In genomic region chr5:137029643-137030415, GRCm38 (mm10) we compare ENCODE assay signal across 8 mouse cellular contexts. TPM values are rescaled to one million over a fixed set of nuclear protein-coding genes. Genes with fewer than 3 reads are reported as not detected.
A peak's percentile ranks its signal among the peaks of the same experiment; 100 is the strongest.
DNase-seq lines count a peak whose midpoint lies in the region; ATAC-seq and TF ChIP-seq lines count a peak whose summit lies in the region.

No protein-coding gene starts in this region.

- TF ChIP-seq CTCF in ES-Bruce4 (IDR thresholded peaks at IDR 0.05; ENCODE audit: low read depth, low read length): no peak
- no peak for TF ChIP-seq CTCF in heart, postnatal 0 days (IDR thresholded peaks at IDR 0.05; ENCODE audit: low read depth)
- TF ChIP-seq CTCF in liver, embryonic 14.5 days (IDR thresholded peaks at IDR 0.05; ENCODE audit: low read depth): no peak

- no peak for TF ChIP-seq POLR2A in ES-Bruce4 (IDR thresholded peaks at IDR 0.05; ENCODE audit: insufficient read depth, low read length)

- H3K9ac ChIP-seq in ES-Bruce4 (ENCODE audit: low read depth, poor library complexity, severe bottlenecking): peak overlapping the region; percentile 29
- H3K9ac ChIP-seq in forebrain, embryonic 12.5 days: peak overlapping the region; percentile 44; the same call in 1 of the 2 replicates
- no peak overlapping the region for H3K9ac ChIP-seq in heart, postnatal 0 days (replicated peaks; ENCODE audit: low read depth, low read length)
- no peak overlapping the region for H3K9ac ChIP-seq in liver, embryonic 14.5 days (replicated peaks)
- H3K9ac ChIP-seq in stomach, embryonic 15.5 days: no peak overlapping the region

- peak overlapping the region; percentile 70 for H3K4me3 ChIP-seq in ES-Bruce4 (ENCODE audit: low read depth, low read length)
- H3K4me3 ChIP-seq in forebrain, embryonic 12.5 days (replicated peaks): peak overlapping the region; percentile 49
- peak overlapping the region; percentile 18 for H3K4me3 ChIP-seq in heart, postnatal 0 days (ENCODE audit: low read depth, low read length)
- H3K4me3 ChIP-seq in liver, embryonic 14.5 days (ENCODE audit: insufficient read depth in 1 of 2, low read depth in 2 of 2, low read length in 2 of 2): peak overlapping the region in 1 of 2 experiments; percentile 36; a peak in 2 of 4 replicates
- peak overlapping the region; percentile 47 for H3K4me3 ChIP-seq in stomach, embryonic 15.5 days (replicated peaks)

- no peaks in the 10 kb centered on the region for H3K4me1 ChIP-seq in ES-Bruce4 (ENCODE audit: control insufficient read depth, insufficient read depth, low read length)
- peaks cover 41% of the 10 kb centered on the region for H3K4me1 ChIP-seq in forebrain, embryonic 12.5 days
- H3K4me1 ChIP-seq in heart, postnatal 0 days (ENCODE audit: control insufficient read depth, insufficient read depth): peaks cover 30% of the 10 kb centered on the region
- H3K4me1 ChIP-seq in liver, embryonic 14.5 days (replicated peaks; ENCODE audit: control insufficient read depth in 2 of 2, insufficient read depth in 2 of 2, low read length in 1 of 2): peaks cover 7 to 12% of the 10 kb centered on the region in 2 experiments
- peaks cover 40% of the 10 kb centered on the region for H3K4me1 ChIP-seq in stomach, embryonic 15.5 days

- peak; percentile 46; the same call in 1 of the 2 replicates for TF ChIP-seq EP300 in ES-Bruce4 (IDR thresholded peaks at IDR 0.05; ENCODE audit: insufficient read depth, low read depth, low read length)
- no peak for TF ChIP-seq EP300 in heart, postnatal 0 days (IDR thresholded peaks at IDR 0.05; ENCODE audit: low read depth)
- no peak for TF ChIP-seq EP300 in liver, embryonic 14.5 days (IDR thresholded peaks at IDR 0.05; ENCODE audit: low read depth)

- H3K4me2 ChIP-seq in forebrain, embryonic 12.5 days: peak overlapping the region; percentile 98
- peak overlapping the region; percentile 49 for H3K4me2 ChIP-seq in heart, postnatal 0 days (ENCODE audit: low read depth, low read length)
- peak overlapping the region; percentile 66 for H3K4me2 ChIP-seq in liver, embryonic 14.5 days (ENCODE audit: low read depth)
- peak overlapping the region; percentile 67 for H3K4me2 ChIP-seq in stomach, embryonic 15.5 days

- DNase-seq in c-Kit-positive CD71-positive TER-119-positive erythroid progenitor cells, embryonic 14.5 days (ENCODE audit: low spot score): peak; percentile 93
- peak; percentile 93 for DNase-seq in heart, postnatal 0 days (ENCODE audit: low spot score)
- peak; percentile 97 to 98 for DNase-seq in kidney, postnatal 36 days
- peak; percentile 85 to 86 (median 86) for DNase-seq in liver, embryonic 14.5 days (ENCODE audit: low read depth in 3 of 3, low spot score in 3 of 3)
- peak; percentile 99 for DNase-seq in neural tube, embryonic 10.5 days (ENCODE audit: extremely low spot score, low spot score)

- H3K9me3 ChIP-seq in ES-Bruce4 (replicated peaks; ENCODE audit: control insufficient read depth, insufficient read depth, low read length, poor library complexity, severe bottlenecking): no peaks in the 10 kb centered on the region
- H3K9me3 ChIP-seq in forebrain, embryonic 12.5 days: no peaks in the 10 kb centered on the region
- H3K9me3 ChIP-seq in heart, postnatal 0 days (replicated peaks; ENCODE audit: control insufficient read depth, low read length): no peaks in the 10 kb centered on the region
- H3K9me3 ChIP-seq in liver, embryonic 14.5 days (ENCODE audit: control insufficient read depth, low read length): no peaks in the 10 kb centered on the region
- no peaks in the 10 kb centered on the region for H3K9me3 ChIP-seq in stomach, embryonic 15.5 days

- under 1% methylated on average over 52 of the region's 52 CpGs for WGBS in forebrain, embryonic 12.5 days
- 2% methylated on average over 52 of the region's 52 CpGs for WGBS in heart, postnatal 0 days
- WGBS in liver, embryonic 14.5 days (ENCODE audit: insufficient replicate concordance): under 1% methylated on average over 52 of the region's 52 CpGs
- WGBS in stomach, embryonic 15.5 days: under 1% methylated on average over 52 of the region's 52 CpGs

- peak overlapping the region; percentile 17; the same call in 1 of the 2 replicates for H3K27ac ChIP-seq in ES-Bruce4 (ENCODE audit: insufficient read depth, low read length)
- no peak overlapping the region for H3K27ac ChIP-seq in forebrain, embryonic 12.5 days
- no peak overlapping the region for H3K27ac ChIP-seq in heart, postnatal 0 days (ENCODE audit: low read depth)
- no peak overlapping the region for H3K27ac ChIP-seq in liver, embryonic 14.5 days
- H3K27ac ChIP-seq in stomach, embryonic 15.5 days: no peak overlapping the region

- peak; percentile 85 for ATAC-seq in forebrain, embryonic 12.5 days (ENCODE audit: low FRiP score)
- peak; percentile 83 for ATAC-seq in heart, postnatal 0 days (ENCODE audit: insufficient read depth, low read depth)
- ATAC-seq in liver, embryonic 14.5 days (ENCODE audit: insufficient read depth): peak; percentile 53
- peak; percentile 59 for ATAC-seq in stomach, embryonic 15.5 days (ENCODE audit: insufficient read depth, low FRiP score, low read depth)

- no peaks in the 10 kb centered on the region for H3K36me3 ChIP-seq in ES-Bruce4 (ENCODE audit: control insufficient read depth, insufficient read depth, low read length, poor library complexity, severe bottlenecking)
- no peaks in the 10 kb centered on the region; the same call in 1 of the 2 replicates for H3K36me3 ChIP-seq in forebrain, embryonic 12.5 days (replicated peaks)
- H3K36me3 ChIP-seq in heart, postnatal 0 days (replicated peaks; ENCODE audit: control insufficient read depth, insufficient read depth, low read length): peaks cover under 1% of the 10 kb centered on the region; the same call in 1 of the 2 replicates
- no peaks in the 10 kb centered on the region for H3K36me3 ChIP-seq in liver, embryonic 14.5 days (replicated peaks; ENCODE audit: control insufficient read depth, insufficient read depth, low read depth)
- H3K36me3 ChIP-seq in stomach, embryonic 15.5 days: no peaks in the 10 kb centered on the region

- H3K27me3 ChIP-seq in ES-Bruce4 (ENCODE audit: control insufficient read depth, insufficient read depth, low read length, poor library complexity, severe bottlenecking): peaks cover 8% of the 10 kb centered on the region; the same call in 1 of the 2 replicates
- H3K27me3 ChIP-seq in forebrain, embryonic 12.5 days: peaks cover 92% of the 10 kb centered on the region
- peaks cover 72% of the 10 kb centered on the region for H3K27me3 ChIP-seq in heart, postnatal 0 days (ENCODE audit: control insufficient read depth, insufficient read depth, low read length)
- H3K27me3 ChIP-seq in liver, embryonic 14.5 days (ENCODE audit: control insufficient read depth, insufficient read depth, low read length): peaks cover 77% of the 10 kb centered on the region
- H3K27me3 ChIP-seq in stomach, embryonic 15.5 days (replicated peaks): peaks cover 73% of the 10 kb centered on the region

RNA-seq across cellular contexts. Expression of gene Vgf, which starts 3.6 kb away (rescaled TPM):
- 3.7 and 5.7 TPM in 2 replicates for polyA plus RNA-seq in ES-Bruce4 (2011; ENCODE audit: insufficient read depth, insufficient read length, low read depth, missing spikeins)
- polyA plus RNA-seq in forebrain, embryonic 12.5 days (2016; fragmentation: Nextera tagmentation; extraction: Ambion mirVana): 0.68 and 0.92 TPM in 2 replicates
- total RNA-seq in heart, postnatal 0 days (2014; rRNA removed; ENCODE audit: low replicate concordance): not detected in 2 replicates
- polyA plus RNA-seq in heart, postnatal 0 days (2015; fragmentation: Nextera tagmentation; extraction: Ambion mirVana): 0.05 TPM in 1 of 2 replicates, not detected in the other
- 0.04 TPM in 2 replicates for polyA plus RNA-seq in liver, embryonic 14.5 days (2012; rRNA removed)
- not detected in 2 replicates for polyA plus RNA-seq in liver, embryonic 14.5 days (2014; fragmentation: Nextera tagmentation; extraction: Ambion mirVana)
- 0.83 and 1.1 TPM in 2 replicates for polyA plus RNA-seq in stomach, embryonic 15.5 days (2015; fragmentation: Nextera tagmentation; extraction: Ambion mirVana)

RNA-seq across cellular contexts. Expression of gene Ap1s1, which starts 16.1 kb away (rescaled TPM):
- 68.6 and 78.9 TPM in 2 replicates for polyA plus RNA-seq in ES-Bruce4 (2011; ENCODE audit: insufficient read depth, insufficient read length, low read depth, missing spikeins)
- 209 and 221 TPM in 2 replicates for polyA plus RNA-seq in forebrain, embryonic 12.5 days (2016; fragmentation: Nextera tagmentation; extraction: Ambion mirVana)
- 45.0 and 94.4 TPM in 2 replicates for total RNA-seq in heart, postnatal 0 days (2014; rRNA removed; ENCODE audit: low replicate concordance)
- 93.0 and 96.5 TPM in 2 replicates for polyA plus RNA-seq in heart, postnatal 0 days (2015; fragmentation: Nextera tagmentation; extraction: Ambion mirVana)
- polyA plus RNA-seq in liver, embryonic 14.5 days (2012; rRNA removed): 45.8 and 58.6 TPM in 2 replicates
- polyA plus RNA-seq in liver, embryonic 14.5 days (2014; fragmentation: Nextera tagmentation; extraction: Ambion mirVana): 73.9 and 79.4 TPM in 2 replicates
- polyA plus RNA-seq in stomach, embryonic 15.5 days (2015; fragmentation: Nextera tagmentation; extraction: Ambion mirVana): 189 and 211 TPM in 2 replicates

RNA-seq across cellular contexts. Expression of gene Znhit1, which starts 42.0 kb away (rescaled TPM):
- polyA plus RNA-seq in ES-Bruce4 (2011; ENCODE audit: insufficient read depth, insufficient read length, low read depth, missing spikeins): 26.6 and 27.0 TPM in 2 replicates
- polyA plus RNA-seq in forebrain, embryonic 12.5 days (2016; fragmentation: Nextera tagmentation; extraction: Ambion mirVana): 97.9 and 102 TPM in 2 replicates
- 39.7 and 45.6 TPM in 2 replicates for total RNA-seq in heart, postnatal 0 days (2014; rRNA removed; ENCODE audit: low replicate concordance)
- polyA plus RNA-seq in heart, postnatal 0 days (2015; fragmentation: Nextera tagmentation; extraction: Ambion mirVana): 77.0 and 78.0 TPM in 2 replicates
- 25.4 and 29.3 TPM in 2 replicates for polyA plus RNA-seq in liver, embryonic 14.5 days (2012; rRNA removed)
- 46.2 and 51.2 TPM in 2 replicates for polyA plus RNA-seq in liver, embryonic 14.5 days (2014; fragmentation: Nextera tagmentation; extraction: Ambion mirVana)
- 90.6 and 94.3 TPM in 2 replicates for polyA plus RNA-seq in stomach, embryonic 15.5 days (2015; fragmentation: Nextera tagmentation; extraction: Ambion mirVana)

RNA-seq across cellular contexts. Expression of gene Serpine1, which starts 42.2 kb away (rescaled TPM):
- 32.8 and 33.4 TPM in 2 replicates for polyA plus RNA-seq in ES-Bruce4 (2011; ENCODE audit: insufficient read depth, insufficient read length, low read depth, missing spikeins)
- polyA plus RNA-seq in forebrain, embryonic 12.5 days (2016; fragmentation: Nextera tagmentation; extraction: Ambion mirVana): 0.11 and 0.35 TPM in 2 replicates
- total RNA-seq in heart, postnatal 0 days (2014; rRNA removed; ENCODE audit: low replicate concordance): 19.1 and 26.4 TPM in 2 replicates
- polyA plus RNA-seq in heart, postnatal 0 days (2015; fragmentation: Nextera tagmentation; extraction: Ambion mirVana): 0.93 and 1.2 TPM in 2 replicates
- polyA plus RNA-seq in liver, embryonic 14.5 days (2012; rRNA removed): 0.14 and 0.23 TPM in 2 replicates
- polyA plus RNA-seq in liver, embryonic 14.5 days (2014; fragmentation: Nextera tagmentation; extraction: Ambion mirVana): not detected in 2 replicates
- 0.12 and 0.35 TPM in 2 replicates for polyA plus RNA-seq in stomach, embryonic 15.5 days (2015; fragmentation: Nextera tagmentation; extraction: Ambion mirVana)

RNA-seq across cellular contexts. Expression of gene Plod3, which starts 43.0 kb away (rescaled TPM):
- 29.3 and 33.9 TPM in 2 replicates for polyA plus RNA-seq in ES-Bruce4 (2011; ENCODE audit: insufficient read depth, insufficient read length, low read depth, missing spikeins)
- polyA plus RNA-seq in forebrain, embryonic 12.5 days (2016; fragmentation: Nextera tagmentation; extraction: Ambion mirVana): 34.5 and 36.4 TPM in 2 replicates
- total RNA-seq in heart, postnatal 0 days (2014; rRNA removed; ENCODE audit: low replicate concordance): 37.1 and 60.3 TPM in 2 replicates
- polyA plus RNA-seq in heart, postnatal 0 days (2015; fragmentation: Nextera tagmentation; extraction: Ambion mirVana): 21.7 and 24.5 TPM in 2 replicates
- 13.8 and 13.9 TPM in 2 replicates for polyA plus RNA-seq in liver, embryonic 14.5 days (2012; rRNA removed)
- polyA plus RNA-seq in liver, embryonic 14.5 days (2014; fragmentation: Nextera tagmentation; extraction: Ambion mirVana): 7.2 and 7.5 TPM in 2 replicates
- 44.8 and 46.8 TPM in 2 replicates for polyA plus RNA-seq in stomach, embryonic 15.5 days (2015; fragmentation: Nextera tagmentation; extraction: Ambion mirVana)

Comparison
In these comparisons a context has a peak if more than half of its experiments do, and no peak if none do; other contexts are left out.
1. H3K9ac ChIP-seq: peak in ES-Bruce4 (single experiment) and forebrain, embryonic 12.5 days (single experiment); none in heart, postnatal 0 days (single experiment), liver, embryonic 14.5 days (single experiment) and stomach, embryonic 15.5 days (single experiment).
2. Peak in every context shown above with its lines, with median percentiles within 50 percentile points of each other: DNase-seq, ATAC-seq and H3K4me2 ChIP-seq.